Mouse (Mus musculus): Measurements from ENCODE around the gene Nrbf2.

Gene Nrbf2

GRCm38 (mm10) chr10:67285176-67285814 lies at the start of gene Nrbf2:
TSS of gene Nrbf2 (minus strand) at chr10:67285305.
- DNase-seq (ENCODE audit: extremely low spot score, low spot score): peak; percentile 92

DNA sequence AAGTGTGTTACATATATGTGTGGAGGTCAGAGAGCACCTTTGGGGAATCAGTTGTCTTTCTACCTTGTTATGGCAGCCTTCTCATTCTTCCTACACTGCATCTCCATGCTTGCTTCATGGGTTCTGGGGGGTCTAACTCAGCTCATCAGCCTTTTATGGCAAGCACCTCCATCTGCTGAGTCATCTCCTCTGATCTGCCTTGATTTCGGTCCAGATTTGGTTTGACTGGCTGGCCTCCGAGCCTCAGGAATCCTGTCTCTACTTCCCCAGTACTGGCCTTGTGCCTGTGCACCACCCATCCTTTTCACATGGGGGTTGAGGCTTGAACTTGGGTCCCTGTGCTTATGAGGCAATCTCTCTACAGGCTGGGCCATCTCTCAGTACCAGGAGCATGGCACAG lies 45.5 kb upstream of the Nrbf2 start:
- no peak for DNase-seq (ENCODE audit: extremely low spot score, low spot score)

DNA sequence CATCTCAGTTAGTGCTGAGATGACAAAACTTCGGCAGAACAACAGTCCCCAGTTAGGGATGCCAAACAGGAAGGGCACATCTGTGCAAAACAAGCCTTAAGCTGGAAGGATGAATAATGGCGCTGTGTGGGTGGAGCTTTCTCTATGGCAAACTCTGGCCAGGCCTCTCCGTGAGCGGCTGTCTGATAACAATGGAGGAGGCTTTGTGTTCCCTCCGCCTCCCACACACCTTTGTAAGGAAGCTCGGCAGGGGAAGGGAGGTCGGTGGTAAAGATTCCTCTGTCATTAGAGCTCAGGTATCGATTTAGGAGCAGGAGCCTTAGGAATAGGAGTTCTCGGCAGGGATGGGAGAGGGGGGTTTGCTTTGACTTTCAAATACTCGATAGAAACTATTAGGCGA lies 44.6 kb upstream of the Nrbf2 start:
- no peak for DNase-seq (ENCODE audit: extremely low spot score, low spot score)

DNA sequence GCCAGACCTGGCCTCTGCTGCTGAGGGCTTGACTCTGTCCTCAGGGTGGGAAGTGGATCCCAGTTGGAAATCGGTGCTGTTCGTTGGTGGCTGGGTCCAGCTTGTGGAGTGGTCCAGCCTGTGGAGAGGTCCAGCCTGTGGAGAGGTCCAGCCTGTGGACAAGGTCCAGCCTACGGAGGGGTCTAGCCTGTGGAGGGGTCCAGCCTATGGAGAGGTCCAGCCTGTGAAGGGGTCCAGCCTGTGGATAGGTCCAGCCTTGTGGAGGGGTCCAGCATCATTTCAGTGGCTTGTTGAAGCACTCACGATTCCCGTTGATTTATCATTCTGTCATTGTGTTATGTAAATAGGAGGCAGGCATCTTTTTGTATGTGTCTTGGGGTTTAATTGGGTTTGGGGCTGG lies 43.1 kb upstream of the Nrbf2 start:
- no peak for DNase-seq (ENCODE audit: extremely low spot score, low spot score)

- no peak for DNase-seq (ENCODE audit: extremely low spot score, low spot score)
Measured at GRCm38 (mm10) chr10:67324036-67324435, 38.9 kb upstream of the Nrbf2 start.

DNA sequence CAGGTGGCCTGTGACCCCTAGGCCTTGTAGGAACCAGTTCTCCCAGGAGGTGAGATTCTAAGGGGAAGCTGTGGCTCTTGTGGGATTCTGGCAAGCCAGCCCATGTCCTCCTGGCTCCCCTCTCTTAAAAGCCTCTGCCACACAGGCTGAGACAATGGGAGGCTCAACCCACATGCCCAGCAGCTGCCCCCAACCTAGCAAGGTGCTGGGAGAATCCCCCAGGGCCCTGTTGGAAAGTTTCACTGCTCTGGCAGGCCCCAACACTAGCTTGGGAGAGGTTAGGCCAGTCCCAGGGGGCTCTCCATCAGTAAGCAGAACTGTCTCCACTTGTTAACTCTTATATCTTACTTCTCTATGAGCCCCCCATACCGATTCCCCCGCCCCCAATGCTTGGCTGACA lies 36.3 kb upstream of the Nrbf2 start:
- DNase-seq (ENCODE audit: extremely low spot score, low spot score): no peak

GRCm38 (mm10) chr10:67320207-67320859 lies 35.2 kb upstream of the Nrbf2 start:
- DNase-seq (ENCODE audit: extremely low spot score, low spot score): no peak

- no peak for DNase-seq (ENCODE audit: extremely low spot score, low spot score)
Measured at GRCm38 (mm10) chr10:67319016-67319725, 34.1 kb upstream of the Nrbf2 start.

GRCm38 (mm10) chr10:67317931-67318460 lies 32.9 kb upstream of the Nrbf2 start:
- peak; percentile 48 for DNase-seq (ENCODE audit: extremely low spot score, low spot score)

DNA sequence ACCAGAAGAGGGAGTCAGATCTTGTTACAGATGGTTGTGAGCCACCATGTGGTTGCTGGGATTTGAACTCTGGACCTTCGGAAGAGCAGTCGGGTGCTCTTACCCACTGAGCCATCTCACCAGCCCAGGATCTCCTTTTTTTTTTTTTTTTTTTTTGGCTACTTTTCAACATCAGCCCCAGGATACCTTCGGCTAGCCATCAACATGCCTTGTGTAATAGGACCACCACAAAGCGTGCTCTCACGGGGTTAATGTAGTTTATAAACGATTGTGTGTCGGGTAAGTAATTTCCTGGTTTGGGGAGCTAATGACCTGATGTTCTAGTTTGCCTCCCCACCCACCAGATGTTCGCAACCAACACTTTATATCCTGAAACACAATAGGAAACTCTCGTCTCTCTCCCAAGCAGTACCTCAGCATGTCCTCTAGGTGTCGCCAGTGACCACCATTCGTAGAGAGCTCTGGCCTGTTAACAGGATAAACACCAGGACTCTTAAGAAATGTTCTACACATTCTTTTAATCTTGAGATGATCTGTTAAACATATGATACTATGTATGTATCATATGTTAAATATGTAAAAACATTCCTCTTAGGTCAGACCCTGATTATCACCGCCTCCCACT lies 29.8 kb upstream of the Nrbf2 start:
- DNase-seq (ENCODE audit: extremely low spot score, low spot score): peak; percentile 65

GRCm38 (mm10) chr10:67312456-67312855 lies 27.4 kb upstream of the Nrbf2 start:
- no peak for DNase-seq (ENCODE audit: extremely low spot score, low spot score)

- DNase-seq (ENCODE audit: extremely low spot score, low spot score): no peak
Measured at GRCm38 (mm10) chr10:67311277-67311959, 26.3 kb upstream of the Nrbf2 start.

- DNase-seq (ENCODE audit: extremely low spot score, low spot score): no peak
Measured at GRCm38 (mm10) chr10:67309483-67310138, 24.5 kb upstream of the Nrbf2 start.

GRCm38 (mm10) chr10:67302340-67302739 lies 17.2 kb upstream of the Nrbf2 start:
- DNase-seq (ENCODE audit: extremely low spot score, low spot score): no peak

- no peak for DNase-seq (ENCODE audit: extremely low spot score, low spot score)
Measured at GRCm38 (mm10) chr10:67301046-67301445, 15.9 kb upstream of the Nrbf2 start.

DNA sequence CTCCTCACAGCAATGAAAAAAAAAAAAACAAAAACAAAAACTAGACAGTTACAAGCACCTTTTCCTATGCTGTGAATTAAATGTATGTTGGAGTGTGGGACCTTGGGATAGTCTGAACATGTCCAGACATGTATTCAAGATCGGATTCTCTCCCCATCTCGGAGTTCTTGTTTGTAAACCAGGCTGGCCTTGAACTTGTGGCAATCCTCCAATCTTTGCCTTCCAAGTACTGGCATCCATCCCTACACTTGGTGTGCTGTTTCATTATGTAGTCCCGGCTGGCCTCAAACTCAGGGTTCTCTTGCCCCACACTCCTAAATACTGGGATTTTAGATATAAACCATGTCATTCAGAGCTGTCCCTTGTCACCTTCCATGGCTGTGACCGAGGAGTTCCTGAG lies 14.2 kb upstream of the Nrbf2 start:
- DNase-seq (ENCODE audit: extremely low spot score, low spot score): no peak

DNA sequence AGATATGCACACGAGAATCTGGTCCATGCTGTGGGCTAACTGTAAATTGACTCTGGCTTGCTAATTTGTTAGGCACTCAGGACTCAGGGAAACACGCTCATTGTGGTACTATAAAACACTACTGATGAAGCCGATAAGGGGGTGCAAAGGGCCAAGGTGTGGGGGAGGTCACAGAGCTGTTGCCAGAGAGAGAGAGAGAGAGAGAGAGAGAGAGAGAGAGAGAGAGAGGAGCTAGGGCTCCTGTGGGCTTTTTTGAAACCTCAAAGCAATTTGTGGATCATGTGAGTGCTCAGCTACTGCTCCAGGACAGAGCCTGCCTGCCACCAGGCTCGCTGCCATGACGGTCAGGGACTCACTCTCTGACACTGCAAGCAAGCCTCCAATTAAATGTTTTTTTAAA lies 13.8 kb upstream of the Nrbf2 start:
- no peak for DNase-seq (ENCODE audit: extremely low spot score, low spot score)

- DNase-seq (ENCODE audit: extremely low spot score, low spot score): no peak
Measured at GRCm38 (mm10) chr10:67297175-67297855, 12.2 kb upstream of the Nrbf2 start.

- DNase-seq (ENCODE audit: extremely low spot score, low spot score): no peak
Measured at GRCm38 (mm10) chr10:67296482-67297152, 11.5 kb upstream of the Nrbf2 start.
